Mouse (Mus musculus) mouse embryonic stem cell (cell line): Measurements from ENCODE around the gene Phyhd1.

Source experiments
- in situ Hi-C, 2 experiments: fragments of 300-500 bp; cut with MboI; formaldehyde crosslinking; loops; 1 replicate in 1 of 2; 3 replicates in 1 of 2; pipeline ENCODE4 v1.14.3; 2019 to 2020; ENCODE audit warnings: low sequenced_read_pairs in 2 of 2, low pct_unique_long_range_greater_than_20kb in 1 of 2, mixed read lengths in 1 of 2; ENCODE audit not compliant: unreplicated experiment in 1 of 2

Phyhd1 gene

DNA sequence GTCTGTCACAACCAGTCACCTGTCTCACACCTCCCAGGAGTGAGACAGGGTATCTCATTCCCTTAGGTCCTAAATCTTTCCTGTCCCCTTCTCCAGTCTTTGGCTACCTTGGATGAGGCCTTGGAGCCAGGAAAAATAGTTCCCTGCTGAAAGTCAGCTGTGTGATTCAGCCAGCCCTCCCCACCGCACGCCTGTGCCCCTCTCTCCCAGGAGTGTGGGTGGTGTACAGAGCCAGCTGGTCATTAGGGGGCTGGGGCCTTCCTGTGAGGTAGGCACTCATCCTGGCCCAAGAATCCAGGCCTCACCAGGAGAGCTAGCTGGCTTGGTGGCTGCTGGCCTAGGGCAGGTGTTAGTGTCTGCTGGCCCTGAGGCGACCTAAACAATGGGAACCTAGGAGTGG, 13.5 kb upstream of the Phyhd1 start:
- in situ Hi-C loops, result no loop called here

GRCm38 (mm10) chr2:30253809-30254208, 12.2 kb upstream of the Phyhd1 start:
- in situ Hi-C loops, result no loop called here

DNA sequence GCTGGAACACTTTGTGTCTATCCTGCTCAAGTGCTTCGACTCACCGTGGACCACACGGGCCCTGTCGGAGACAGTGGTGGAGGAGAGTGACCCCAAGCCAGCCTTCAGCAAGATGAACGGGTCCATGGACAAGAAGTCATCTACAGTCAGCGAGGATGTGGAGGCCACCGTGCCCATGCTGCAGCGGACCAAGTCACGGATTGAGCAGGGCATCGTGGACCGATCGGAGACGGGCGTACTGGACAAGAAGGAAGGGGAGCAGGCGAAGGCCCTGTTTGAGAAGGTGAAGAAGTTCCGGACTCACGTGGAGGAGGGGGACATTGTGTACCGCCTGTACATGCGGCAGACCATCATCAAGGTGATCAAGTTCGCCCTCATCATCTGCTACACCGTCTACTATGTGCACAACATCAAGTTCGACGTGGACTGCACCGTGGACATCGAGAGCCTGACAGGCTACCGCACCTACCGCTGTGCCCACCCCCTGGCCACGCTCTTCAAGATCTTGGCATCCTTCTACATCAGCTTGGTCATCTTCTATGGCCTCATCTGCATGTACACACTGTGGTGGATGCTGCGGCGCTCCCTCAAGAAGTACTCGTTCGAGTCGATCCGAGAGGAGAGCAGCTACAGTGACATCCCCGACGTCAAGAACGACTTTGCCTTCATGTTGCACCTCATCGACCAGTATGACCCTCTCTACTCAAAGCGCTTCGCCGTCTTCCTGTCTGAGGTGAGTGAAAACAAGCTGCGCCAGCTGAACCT, 10.2 kb upstream of the Phyhd1 start:
- in situ Hi-C loops, result no loop called here

DNA sequence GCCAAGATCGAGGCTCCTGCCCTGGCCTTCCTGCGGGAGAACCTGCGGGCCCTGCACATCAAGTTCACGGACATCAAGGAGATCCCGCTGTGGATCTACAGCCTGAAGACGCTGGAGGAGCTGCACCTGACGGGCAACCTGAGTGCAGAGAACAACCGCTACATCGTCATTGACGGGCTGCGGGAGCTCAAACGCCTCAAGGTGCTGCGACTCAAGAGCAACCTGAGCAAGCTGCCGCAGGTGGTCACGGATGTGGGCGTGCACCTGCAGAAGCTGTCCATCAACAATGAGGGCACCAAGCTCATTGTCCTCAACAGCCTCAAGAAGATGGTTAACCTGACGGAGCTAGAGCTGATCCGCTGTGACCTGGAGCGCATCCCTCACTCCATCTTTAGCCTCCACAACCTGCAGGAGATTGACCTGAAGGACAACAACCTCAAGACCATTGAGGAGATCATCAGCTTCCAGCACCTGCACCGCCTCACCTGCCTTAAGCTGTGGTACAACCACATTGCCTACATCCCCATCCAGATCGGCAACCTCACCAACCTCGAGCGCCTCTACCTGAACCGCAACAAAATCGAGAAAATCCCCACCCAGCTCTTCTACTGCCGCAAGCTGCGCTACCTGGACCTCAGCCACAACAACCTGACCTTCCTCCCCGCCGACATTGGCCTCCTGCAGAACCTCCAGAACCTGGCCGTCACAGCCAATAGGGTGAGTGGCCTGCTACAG, 9.2 kb upstream of the Phyhd1 start:
- in situ Hi-C loops, result no loop called here

GRCm38 (mm10) chr2:30257699-30258460, 8.1 kb upstream of the Phyhd1 start:
- in situ Hi-C loops, result no loop called here

GRCm38 (mm10) chr2:30258600-30258999, 7.4 kb upstream of the Phyhd1 start:
- in situ Hi-C loops, result no loop called here

- in situ Hi-C loops, result no loop called here
Observed at GRCm38 (mm10) chr2:30259131-30260064, 6.6 kb upstream of the Phyhd1 start.

DNA sequence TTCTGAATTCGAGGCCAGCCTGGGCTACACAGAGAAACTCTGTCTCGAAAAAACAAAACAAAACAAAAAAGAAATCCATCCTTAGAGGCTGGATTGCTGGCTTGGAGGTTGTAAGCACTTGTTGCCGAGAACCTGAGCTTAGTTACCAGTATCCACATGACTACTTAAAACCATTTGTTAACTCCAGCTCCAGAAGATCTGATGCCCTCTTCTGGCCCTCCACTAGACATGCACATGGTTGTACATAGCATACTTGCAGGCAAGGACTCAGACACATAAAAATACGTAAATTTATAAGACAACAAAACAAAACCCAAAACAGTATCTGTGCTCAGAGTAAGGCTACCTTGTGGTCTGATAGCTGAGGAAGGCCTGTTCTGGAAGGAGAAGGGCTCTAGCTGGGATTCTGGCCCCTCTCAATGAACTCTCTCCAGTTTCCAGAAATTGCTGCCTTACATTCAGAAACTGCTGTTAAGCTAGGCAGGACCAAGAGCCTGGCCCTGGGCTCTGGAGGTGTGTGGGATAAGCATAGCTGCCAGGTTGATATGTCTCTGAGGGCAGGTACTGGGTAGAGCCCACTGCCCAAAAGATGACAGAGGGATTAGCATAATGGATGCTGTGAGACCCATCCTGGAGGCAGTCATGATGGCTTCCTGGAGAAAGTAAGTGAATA, 4.8 kb upstream of the Phyhd1 start:
- in situ Hi-C loops, result no loop called here

DNA sequence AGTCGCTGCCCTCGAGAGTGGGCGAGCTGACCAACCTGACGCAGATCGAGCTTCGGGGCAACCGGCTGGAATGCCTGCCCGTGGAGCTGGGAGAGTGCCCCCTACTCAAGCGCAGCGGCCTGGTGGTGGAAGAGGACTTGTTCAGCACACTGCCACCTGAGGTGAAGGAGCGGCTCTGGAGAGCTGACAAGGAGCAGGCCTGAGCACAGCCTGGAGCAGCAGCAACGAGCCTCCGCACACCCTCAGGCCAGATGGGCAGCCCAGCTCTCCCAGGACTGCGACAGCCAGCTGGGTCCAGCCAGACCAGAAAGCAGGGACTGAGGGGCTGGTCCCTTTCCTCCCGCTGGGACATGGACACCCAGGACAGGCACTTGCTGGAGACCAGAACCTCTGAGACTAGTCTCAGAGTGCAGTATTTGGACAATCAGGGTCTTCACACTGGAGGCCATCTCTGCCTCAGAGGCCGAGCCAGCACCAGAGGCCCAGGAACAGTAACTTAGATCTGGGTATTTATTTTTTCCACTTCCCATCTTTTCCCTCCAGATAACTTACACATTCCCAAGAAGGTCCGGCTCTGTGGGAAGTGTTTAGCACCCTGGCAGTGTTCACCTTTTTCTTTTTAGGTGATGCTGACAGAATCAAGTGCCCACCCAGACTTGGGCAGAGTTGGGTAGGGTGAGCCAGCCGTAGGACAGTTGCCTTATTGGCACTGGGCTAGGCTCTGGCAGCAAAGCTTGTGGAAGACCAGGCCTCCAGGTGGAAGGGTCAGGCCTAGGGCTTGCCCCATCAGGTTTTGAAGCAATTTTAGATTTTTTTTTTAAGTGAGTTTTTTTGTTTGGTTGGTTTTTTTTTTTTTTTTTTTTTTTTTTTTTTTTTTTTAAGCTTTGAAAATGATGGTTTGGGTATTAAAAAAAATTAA, 3.8 kb upstream of the Phyhd1 start:
- in situ Hi-C loops, result no loop called here

DNA sequence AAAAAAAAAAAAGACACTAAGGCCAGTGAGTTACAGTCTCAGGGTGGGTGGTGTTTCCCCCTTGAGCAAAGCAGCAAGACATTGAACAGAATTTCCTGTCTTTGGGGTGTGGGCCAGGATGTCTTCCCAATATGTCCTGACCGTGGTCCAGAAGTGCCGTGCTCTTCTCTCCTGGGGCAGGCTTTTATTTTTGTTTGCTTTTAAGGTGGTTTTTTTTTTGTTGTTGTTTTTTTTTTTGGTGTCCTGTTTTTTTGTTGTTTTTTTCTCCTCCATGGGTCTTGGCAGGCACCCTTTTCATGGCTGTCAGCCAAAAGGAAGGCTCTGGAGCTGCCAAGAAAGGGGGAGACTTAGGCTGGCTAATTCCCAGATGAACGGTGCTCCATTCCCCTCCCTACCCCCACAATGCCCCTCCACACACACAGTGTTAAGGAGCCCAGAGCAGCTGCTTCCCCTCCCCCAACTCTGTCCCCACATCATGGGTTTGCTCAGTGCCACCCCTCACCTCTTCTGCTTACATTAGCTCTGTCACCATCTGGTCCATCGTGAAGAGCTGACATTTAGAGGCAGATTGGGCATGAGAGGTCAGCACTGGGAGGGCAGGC, 3.1 kb upstream of the Phyhd1 start:
- in situ Hi-C loops, result no loop called here

DNA sequence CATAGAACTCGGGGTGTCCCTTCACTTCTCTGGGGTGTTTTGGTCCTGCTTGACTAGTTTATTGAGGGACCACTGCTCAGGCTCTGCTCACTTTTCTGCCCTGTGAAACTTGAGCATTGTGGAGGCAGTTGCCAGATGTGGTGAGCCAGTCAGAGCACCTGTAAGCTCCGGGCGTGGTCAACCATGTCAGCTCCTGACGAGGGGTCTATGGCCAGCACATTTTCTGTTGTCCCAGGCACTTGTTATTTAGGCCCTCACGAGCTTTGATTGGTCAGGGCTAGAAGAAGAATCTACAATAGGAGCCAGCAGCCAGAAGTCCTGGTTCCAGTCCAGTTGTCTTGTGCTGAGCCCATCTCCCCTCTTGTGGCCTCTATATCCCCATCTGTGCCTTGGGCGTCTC, 2.2 kb upstream of the Phyhd1 start:
- in situ Hi-C loops, result no loop called here

DNA sequence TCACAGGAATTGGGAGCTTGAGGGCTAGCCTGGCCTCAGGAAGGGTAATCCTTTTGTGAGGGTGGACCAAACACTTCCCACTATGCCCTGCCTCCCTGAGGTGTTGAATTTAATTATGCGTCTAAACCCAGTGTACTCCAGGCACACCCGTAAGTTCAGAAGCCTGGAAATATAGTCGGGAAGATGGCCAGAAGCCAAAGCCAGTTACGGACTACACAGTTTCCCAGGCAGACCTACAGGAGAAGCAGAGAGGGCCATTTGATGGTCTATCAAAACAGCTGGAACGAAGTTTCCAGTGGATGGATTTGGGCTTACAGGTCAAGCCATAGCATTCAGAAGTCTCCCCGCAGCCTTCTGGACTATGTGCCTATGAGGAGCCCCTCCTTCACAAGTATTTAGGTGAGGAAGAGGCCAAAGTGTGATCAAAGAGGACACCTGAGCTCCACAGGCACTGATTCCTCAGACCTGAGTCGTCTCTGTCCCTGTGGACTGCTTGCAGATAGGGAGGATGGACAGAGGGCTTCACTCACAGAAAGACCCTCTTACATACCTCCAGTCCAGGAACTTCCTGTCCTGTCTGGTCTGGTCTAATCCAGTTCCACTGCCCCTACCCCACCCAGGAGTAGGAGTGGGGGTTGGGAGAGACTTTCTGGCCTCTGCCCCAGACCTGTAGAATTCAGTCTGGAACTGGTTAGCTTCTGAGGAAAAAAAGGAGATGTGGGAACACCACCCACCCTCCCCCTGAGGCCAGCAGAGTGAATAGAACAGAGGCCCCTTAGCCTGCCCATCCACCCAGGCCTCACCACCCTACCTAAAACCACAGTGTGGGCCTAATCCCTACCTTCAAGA, 1.1 kb upstream of the Phyhd1 start:
- in situ Hi-C loops, result no loop called here

DNA sequence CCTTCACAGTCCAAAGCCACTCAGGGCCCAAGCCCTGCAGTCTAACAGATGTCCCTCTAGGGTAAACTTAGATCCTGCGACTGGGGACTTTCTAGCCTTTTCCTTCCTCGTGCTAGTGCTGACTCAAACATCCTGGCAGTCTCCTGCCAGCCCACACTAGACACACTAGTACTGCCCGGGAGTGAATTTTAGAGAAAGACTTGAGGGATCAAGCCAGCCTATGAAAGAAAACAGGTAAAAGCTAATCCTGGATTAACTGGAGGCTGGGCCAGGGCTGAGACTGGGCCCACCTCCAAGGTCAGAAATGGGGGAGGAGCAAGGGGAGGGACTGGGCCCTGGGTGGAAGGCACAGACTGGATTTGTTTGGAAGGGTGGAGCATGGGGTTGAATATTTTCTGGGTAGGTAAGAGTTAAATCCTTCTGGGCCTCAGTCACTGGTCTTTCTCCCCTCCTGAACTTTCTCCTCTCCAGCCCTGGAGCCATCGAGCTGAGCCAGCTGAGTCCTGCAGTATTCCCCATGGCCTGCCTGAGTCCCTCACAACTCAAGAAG, 464 bp downstream of the Phyhd1 start:
- in situ Hi-C loops, result no loop called here

- in situ Hi-C loops, result no loop called here
Observed at GRCm38 (mm10) chr2:30267466-30267865, 1.5 kb downstream of the Phyhd1 start.

DNA sequence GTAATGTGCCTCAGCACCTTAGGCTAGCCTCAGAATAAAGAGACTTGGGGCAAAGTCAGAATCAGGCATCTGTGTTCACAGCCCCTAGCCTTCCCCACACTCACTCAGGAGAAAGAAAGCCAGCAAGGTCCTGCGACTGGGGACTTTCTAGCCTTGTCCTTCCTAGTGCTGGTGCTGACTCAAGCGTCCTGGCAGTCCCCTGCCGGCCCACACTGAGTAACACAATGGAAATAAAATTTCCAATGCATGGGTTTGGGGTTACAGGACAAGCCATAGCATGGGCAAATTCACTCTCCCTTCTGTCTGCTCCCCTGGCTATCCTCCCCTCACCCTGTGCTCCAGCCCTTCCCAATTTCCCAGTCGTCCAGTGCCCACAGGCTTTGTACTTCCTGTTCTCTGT, 2.4 kb downstream of the Phyhd1 start:
- in situ Hi-C loops, result no loop called here
